Mouse (Mus musculus): ENCODE results near the gene Scap.
"Not testable (repeated sequence)": the region's sequence is repeated elsewhere in the genome, so short reads cannot be mapped to it uniquely, and the experiment has no call there.

The Scap gene

DNA sequence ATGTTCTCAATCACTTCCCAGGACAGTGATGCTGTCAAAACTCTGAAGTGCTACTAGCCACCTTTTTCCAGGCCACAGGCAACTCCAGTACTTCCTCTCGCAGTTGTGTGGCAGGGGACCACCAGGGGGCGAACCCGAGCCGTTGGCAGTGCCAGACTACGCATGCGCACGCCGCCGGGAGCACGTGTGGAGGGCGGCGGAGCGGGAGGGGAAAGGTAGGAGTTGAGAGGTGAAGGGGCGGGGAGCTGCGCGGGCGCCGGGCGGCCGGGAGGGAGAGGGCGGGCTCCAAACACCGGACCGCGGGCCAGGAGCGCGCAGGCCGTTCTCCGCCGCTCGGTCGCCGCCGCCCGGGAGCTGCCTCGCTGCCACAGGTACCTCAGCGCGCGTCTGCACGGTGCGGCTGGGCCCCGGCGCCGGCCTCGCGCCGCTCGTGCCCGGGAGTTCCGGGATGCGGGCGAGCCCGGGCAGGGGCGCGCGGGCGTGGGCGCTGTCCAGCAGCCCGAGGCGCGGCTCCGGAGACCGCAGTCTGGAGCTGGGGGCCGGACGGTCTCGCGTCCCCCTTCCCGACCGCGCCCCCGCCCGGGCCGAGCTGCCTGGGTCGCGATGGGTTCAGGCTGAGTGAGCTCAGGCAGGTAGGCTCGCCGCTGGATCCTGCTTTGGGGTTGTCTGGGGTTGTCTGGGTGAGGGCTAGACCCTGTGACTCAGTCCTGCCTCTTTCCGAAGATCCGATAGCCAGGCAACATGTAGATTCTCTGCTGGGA is at the start of gene Scap:
Scap (plus strand) TSS at position 154 of the 761 bp plus-strand sequence.
- peak; percentile 95 to 96 for DNase-seq

DNA sequence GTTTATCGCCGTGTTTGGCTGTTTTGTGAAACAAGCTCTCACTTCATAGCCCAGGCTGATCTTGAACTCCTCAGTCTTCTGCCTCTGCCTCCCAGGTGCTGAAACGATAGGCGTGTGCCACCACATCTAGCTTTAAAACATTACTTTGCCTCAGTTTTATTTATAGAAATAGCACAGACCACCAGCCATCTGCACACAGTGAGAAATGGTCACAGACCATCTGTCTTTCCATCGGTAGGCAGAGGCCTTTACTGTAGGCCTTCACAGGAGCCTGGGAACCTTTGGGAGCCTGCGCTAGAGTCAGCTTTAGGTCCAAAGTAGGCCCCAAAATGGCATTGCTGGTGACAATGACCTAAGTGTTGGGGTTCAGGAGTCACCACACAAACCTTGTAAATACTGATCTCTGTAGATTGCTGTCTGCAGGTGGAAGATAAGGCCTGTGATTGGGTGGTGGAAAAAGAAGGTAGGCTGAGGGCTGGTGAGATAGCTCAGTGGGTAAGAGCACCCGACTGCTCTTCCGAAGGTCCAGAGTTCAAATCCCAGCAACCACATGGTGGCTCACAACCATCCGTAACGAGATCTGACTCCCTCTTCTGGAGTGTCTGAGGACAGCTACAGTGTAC is 48.9 kb upstream of the Scap start:
- no peak for DNase-seq

DNA sequence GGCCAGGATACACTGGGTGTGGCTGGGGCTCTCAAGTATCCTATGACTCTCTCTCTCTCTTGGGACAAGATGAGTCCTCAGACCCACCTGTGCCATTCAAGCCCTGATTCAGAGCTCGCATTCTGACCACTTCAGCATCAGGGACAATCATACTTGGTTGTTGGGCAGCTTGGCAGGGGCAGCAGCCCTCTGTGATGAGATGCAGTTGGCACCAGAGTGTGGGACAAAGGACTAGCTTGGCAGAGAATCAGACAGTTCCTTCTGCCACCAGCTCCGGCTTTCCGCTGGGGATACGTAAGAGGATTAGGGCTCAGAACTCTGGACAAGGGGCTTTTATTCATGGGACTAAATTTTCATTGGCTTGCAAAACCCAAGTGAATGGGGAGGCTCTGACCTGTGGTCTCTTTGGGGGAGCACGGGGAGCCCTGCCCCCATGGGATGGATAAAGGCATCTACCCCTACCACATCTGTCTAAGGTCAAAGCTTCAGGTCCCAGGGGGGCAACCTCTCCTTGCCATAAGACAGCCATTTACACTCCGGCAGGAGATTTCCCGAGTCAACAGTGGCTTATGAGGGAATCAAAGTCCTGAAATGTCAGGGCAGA is 45.7 kb upstream of the Scap start:
- no peak for DNase-seq

DNA sequence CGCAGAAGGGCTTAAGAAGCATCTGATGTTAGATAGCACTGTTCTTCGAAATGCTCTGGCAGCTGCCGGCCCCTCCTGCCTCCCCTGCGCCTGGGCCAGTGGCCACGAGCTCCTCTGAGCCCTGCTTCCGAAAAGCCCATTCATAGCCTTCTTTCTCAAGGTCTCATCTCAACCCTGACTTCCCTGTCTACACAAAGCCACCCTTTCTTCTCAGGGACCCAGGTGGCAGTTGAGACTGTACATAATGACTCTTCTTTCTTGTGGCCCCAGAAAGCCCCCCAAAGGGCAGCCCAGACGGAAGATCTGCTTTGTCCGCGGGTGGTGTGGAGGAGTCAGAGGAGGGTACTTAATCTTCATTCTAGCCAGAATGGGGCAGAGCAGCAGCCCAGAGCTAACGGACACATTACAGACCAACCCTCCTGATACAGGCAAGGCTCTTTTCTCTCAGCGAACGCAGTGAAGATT is 39.8 kb upstream of the Scap start:
- DNase-seq: no peak

DNA sequence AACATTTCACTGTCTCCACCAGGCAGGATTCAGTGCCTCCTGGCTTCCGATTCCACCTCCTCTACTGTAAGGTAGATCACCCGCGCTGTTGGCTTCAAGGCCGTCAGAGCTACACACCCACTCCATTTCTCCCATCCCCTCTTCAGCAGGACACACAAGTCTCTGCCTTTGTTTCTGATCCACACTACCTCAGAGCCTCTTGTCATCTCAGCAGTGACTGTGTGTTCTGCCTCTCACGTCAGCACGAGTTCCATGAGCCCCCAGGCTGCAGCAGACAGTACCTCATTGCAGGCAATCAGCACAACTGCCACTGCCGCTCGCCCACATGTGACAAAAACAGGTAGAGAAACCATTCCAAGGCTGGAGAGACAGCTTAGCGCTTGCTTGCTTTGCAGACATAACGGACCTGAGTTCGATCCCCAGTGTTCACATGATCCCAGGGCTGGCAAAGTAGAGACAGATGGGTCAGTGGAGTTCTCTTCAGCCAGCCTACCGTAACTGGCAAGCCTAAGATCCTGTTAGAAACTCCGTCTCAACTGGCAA is 39.1 kb upstream of the Scap start:
- DNase-seq: no peak

DNA sequence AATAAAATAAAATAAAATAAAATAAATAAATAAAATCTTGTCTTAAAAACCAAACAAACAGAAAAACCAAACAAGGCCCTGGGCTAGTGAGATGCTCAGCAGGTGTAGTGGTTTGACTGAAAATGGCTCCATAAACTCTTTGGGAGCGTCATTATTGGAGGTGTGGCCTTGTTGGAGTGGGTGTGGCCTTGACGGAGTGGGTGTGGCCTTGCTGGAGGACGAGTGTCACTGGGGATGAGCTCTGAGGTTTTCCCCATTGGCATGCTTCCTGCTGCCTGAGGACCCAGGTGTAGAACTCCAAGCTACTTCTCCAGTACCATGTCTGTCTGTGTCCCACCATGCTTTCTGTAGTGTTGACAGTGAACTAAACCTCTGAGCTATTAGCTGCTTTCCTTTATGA is 38.3 kb upstream of the Scap start:
- DNase-seq: no peak

DNA sequence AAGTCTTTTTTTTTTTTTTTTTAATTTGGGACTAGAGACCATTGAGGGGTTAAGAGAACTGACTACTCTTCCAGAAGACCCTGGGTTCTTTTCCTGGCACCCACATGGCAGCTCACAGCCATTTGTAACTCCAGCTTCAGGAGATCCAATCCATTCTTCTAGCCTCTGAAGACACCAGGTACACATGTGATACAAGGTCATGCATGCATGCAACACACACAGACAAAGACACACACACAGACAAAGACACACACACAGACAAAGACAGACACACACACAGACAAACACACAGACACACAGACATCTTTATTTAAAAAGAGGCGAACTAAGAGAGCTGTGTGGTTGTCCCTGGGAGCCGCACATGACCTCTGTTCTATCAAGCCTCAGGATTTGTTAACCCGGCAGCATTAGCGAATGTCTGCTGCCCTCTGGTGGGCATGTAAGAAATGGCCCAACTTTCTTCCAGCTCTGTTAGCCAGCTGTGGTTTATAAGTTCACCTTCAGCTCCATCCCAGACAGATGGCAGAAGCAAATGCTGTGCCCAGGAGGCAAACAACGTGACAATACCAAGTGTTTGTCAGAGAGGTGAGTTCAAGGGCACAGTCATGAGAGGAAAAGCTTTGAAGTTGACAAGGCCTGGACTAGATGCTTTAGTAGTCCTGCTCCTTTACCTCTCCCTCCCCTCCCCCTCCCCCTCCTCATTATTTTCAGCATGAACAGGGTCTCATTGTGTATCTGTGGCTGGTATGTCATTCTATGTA is 36.0 kb upstream of the Scap start:
- DNase-seq: peak; percentile 60 to 69

DNA sequence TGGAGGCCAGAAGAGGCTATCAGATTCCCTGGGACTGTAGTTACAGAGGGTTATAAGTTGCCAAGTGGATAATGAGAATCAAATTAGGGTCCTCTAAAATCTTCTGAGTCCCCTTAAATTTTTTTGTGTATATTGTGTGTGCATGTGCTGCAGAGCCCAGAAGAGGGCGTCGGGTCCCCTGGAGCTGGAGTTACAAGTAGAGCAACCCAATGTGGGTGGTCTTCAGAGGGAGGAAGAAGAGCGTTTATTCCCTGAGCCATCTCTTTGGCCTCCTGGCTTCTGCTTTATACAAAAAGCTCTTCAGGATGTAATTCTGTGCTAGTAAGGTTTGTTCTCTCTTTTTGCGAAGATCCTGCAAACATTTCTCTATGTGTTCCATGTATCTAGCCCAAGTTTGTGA is 28.6 kb upstream of the Scap start:
- DNase-seq: peak in 1 of 2 experiments; percentile 3

DNA sequence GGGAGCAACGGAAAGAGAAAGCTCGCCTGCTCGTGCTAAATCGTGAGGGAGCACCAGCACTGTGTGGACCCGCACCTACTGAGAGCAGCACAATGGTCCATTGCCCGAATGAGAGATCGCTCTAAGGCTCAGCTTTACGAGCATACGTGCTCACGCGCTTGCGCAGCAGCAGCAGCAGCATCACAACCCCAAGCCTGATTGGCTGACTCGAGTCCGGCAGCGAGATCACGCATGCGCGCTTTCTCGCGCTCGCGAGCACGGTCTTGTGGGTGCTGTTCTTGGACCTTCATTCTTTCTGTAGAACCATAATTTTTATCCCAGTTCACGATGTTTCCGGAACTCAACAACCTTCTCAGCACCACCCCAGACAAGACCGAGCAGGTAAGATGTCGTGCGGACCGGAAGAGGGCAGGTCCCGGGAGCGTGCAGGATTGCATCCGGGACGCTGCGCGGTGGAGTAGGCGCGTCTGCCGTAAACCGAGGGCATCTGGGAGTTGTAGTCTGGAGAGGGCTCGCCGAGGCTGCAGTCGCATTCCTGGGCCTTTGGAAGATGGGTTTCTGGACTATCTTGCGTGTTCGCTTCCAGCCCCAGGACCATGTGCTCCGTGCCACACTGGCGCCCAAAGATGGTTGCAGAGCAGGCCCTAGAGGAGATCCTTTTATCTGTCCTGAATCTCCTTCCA is 28.0 kb upstream of the Scap start, which contains the start of gene Elp6:
Elp6 (plus strand) TSS at position 205 of the 683 bp plus-strand sequence.
- DNase-seq: peak; percentile 90 to 92

DNA sequence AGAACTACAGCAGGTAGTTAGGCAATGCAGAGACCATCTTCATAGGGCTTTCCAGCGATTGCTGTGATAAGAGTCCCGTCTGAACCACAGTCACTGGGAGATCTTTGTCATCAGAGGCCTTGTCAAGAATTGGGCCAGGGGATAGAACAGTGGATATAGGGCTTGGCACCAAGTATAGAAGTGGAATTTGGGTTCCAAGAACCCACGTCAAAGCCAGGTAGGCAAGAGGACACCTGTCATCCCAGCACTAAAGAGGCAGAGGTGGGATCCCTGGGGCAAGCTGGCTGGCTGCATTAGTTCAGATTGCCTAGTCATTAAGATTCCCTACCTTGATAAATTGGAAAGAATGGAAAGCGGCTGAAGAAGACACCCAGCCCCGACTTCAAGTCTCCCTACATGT is 26.7 kb upstream of the Scap start:
- DNase-seq: no peak

DNA sequence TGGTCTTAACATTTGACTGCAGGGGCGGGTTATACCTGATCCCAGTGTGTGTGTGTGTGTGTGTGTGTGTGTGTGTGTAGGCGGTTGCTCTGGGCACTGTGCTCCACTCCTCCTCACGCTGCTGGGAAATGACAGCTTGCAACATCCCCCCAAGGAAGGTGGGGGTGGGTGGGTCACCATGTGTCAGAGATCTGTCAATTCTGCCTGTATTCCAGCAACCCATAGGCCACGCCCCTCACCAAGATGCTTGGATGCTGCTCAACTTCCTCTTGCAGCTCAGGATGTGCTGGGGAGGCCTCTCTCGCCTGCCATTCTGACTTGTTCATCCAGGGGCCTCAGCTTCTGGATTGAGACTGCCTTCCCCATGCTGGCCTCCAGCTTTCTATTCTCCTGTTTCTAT is 18.4 kb upstream of the Scap start:
- no peak for DNase-seq

DNA sequence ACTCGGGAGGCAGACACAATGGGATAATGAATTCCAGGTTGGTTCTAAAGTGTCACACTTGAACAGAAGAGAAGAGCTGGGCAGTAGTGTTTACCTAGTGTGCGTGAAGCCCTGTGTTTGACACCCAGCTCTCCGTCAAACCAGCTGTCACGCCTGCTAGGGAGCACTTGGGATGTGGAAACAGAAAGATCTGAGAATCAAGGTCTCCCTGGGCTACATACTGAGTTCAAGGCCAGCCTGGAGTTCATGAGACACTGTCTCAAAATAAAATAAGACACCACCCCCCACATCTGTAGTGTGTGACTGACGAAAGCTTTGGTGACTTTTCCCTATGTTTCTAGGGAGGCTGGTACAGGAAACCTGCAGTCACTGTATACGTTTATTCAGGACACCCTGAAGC is 17.7 kb upstream of the Scap start:
- DNase-seq: no peak

DNA sequence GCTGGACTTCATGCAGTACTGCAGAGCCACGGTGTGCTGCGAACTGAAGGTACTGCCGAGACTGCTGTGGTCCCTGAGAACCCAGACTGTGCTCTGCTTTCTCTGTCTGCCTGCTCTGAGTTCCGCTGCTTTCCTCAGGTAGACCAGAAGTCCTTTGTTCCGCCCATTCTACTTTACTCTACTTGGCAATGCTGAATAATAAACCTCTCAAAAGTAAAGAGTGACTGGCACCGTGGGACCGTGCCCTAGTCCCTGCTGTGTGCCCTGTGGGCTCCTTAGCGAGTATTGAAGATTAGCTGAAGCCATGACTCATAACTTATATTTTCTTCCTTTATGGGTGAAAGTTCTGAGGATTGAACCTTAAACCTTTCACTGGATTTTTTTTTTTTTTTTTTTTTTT is 17.2 kb upstream of the Scap start:
- no peak for DNase-seq

DNA sequence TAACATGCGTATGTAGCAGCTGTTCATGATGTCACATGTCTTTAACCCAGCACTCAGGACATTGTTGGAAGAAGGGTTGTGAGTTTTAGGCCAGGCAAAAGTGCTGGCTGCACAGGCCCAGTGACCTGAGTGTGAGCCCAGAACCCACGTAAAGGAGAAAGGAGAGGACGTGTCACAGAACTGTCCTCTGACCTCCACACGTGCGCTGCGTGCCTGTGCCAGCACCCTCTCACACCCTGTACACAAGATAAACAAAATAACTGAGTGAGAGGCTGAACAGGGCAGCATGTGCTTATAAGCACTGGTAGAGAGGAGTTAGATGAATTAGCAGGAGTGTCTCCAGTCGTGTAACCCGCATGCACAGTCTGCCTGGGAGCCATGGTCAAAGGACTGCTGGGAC is 16.6 kb upstream of the Scap start:
- DNase-seq: no peak

DNA sequence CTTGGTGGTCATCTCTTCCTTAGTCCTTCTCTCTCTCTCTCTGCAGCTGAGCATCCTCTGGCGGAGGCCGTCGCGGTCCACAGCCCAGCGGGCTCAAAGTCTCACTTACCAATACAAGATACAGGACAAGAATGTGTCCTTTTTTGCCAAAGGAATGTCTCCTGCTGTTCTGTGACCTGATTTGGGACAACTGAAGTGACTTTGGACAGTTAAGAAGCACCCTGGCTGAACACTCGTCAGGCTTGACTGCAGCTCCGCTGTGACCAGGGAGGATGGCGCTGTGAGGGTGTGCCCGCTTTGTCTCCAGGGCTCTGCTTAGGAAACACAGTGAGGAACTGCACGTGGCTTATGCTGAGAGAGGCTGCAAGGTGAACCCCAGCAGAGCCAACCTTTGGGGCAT is 12.3 kb upstream of the Scap start:
- no peak for DNase-seq

DNA sequence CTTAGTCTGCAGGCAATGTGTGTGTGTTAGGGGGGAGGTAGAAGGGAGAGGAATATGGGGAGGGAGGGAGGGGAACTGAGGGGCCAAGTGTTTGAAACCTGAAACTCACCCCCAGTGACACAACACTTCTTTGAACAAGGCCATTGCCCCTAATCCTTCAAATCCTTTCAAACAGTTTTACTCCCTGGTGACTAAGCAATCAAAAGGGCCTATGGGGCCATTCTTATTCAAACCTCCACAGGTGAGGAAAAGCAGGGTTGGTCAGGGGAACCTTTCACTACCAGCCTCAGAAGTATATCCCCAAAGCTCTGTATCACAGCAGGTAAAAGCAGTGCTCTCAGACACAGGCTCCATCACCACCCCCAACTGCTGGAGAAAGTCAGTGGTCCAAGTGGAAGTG is 10.1 kb upstream of the Scap start:
- no peak for DNase-seq

DNA sequence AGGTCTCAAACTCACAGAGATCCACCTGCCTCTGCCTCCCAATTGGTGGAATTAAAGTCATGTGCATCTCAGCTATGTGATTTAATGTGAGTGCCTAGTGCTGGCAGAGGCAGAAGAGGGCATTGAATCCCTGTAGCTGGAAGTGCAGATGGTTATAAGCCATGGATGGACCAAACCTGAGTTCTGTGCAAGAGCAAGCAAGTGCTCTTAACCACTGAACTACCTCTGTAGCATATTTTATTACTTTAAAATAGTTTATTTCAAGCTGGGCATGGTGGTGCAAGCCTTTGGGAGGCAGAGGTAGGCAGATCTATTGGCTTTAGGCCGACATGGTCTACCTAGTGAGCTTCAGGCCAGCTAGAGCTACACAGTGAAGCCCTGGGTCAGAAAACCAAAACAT is 8.9 kb upstream of the Scap start:
- DNase-seq: no peak

DNA sequence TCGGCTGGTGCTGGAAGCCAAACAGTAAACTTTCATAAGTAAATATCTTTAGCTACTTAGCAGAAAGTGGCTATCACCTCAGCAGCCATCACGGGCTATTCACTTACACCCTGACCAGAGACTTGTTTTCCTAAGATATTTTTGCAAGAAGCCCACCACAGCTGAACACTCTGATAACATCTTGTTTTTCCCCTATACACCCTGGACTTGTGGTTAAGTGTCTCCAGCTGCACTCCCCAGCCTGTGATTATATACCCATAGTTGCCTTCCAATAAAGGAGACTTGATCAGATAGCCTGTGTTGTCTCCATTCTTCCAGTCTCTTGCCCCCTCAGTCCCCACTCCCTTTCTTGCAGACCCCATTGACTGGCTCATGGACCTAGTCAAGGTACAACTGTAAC is 4.9 kb upstream of the Scap start:
- no peak for DNase-seq

DNA sequence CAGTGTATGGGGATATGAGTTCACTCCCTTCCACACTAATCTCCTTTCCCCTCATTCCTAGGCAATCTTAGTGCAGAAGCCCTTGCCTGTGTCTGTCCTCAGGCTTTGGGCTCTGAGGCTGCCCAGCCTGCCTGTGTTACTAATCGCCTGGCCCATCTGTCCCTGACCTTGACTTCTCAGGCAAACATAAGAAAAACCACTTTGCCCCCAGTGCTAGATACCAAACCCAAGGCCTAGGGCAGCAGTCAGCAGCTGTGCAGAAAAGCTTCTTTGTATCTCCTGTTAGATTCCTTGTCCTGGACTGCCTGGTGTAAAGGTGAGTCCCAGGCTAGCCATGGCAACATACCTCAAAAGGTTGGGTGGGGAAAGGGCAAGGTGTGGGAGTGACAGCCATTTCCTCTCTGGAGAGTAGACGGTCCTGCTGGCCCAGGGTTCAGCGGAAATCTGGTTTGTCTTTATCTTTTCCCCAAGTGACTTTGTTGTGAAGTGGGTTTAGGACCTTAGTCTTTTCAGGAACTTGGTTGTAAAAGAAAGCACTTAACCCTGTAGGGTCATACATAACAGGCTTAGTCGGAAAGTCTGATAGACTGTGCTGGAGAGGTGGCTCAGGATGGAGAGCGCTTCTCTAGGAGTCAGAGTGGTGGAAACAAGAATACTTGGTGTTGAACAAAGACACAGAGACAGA is 4.0 kb upstream of the Scap start:
- DNase-seq: no peak

DNA sequence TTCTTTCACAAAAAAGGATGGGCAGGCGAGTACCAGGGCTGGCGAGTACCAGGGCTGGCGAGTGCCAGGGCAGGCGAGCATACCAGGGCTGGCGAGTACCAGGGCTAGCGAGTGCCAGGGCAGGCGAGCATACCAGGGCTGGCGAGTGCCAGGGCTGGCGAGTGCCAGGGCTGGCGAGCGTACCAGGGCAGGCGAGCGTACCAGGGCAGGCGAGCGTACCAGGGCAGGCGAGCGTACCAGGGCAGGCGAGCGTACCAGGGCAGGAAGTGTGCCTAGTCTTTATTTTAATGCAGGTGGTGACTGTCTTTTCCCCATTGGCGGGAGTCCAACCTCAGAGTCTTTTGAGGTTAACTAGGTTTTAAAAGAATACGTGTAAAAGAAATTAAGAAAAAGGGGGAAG is 3.4 kb upstream of the Scap start:
- DNase-seq: no peak

DNA sequence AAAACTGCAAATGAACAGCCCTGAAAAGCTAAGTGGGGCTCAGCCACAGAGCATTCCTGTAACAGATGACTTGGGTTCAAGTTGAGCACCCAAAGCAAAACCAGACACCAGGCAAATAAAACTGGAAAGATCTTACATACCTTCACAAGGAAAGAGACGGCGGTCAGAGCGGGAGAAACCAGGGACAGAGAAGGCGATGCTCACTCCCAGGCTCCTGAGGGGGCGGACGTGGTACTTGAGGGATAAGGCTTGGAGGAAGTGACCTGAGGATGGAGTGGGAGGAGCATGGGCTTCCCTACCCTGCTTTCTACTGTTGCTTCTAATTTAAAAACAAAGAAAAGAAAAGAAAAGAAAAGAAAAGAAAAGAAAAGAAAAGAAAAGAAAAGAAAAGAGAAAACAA is 2.7 kb upstream of the Scap start:
- DNase-seq: no peak

DNA sequence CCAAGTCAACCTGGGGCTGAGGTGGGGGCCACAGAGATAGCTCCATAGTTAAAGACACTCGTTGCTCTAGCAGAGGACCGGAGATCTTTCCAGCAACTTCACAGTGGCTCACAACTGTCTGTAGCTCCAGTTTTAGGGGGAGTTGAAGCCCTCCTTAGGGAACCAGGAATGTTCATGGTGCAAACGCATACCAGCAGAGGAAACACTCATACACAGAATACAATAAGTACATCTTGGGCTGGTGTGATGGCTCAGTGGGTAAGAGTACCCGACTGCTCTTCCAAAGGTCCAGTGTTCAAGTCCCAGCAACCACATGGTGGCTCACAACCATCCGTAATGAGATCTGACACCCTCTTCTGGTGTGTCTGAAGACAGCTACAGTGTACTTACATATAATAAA is 2.2 kb upstream of the Scap start:
- not testable (repeated sequence) for DNase-seq

Measured in lung, adult 18-20 months (tissue).